Mouse (Mus musculus): ENCODE results near the gene Rab3gap1. TPM values are rescaled to one million over a fixed set of nuclear protein-coding genes. Genes with fewer than 3 reads are reported as not detected.

Gene Rab3gap1
- 27.7 and 34.6 TPM in 2 replicates for total RNA-seq (2014; rRNA removed)
- polyA plus RNA-seq (2015; fragmentation: Nextera tagmentation; extraction: Ambion mirVana): 8.5 and 13.5 TPM in 2 replicates

DNA sequence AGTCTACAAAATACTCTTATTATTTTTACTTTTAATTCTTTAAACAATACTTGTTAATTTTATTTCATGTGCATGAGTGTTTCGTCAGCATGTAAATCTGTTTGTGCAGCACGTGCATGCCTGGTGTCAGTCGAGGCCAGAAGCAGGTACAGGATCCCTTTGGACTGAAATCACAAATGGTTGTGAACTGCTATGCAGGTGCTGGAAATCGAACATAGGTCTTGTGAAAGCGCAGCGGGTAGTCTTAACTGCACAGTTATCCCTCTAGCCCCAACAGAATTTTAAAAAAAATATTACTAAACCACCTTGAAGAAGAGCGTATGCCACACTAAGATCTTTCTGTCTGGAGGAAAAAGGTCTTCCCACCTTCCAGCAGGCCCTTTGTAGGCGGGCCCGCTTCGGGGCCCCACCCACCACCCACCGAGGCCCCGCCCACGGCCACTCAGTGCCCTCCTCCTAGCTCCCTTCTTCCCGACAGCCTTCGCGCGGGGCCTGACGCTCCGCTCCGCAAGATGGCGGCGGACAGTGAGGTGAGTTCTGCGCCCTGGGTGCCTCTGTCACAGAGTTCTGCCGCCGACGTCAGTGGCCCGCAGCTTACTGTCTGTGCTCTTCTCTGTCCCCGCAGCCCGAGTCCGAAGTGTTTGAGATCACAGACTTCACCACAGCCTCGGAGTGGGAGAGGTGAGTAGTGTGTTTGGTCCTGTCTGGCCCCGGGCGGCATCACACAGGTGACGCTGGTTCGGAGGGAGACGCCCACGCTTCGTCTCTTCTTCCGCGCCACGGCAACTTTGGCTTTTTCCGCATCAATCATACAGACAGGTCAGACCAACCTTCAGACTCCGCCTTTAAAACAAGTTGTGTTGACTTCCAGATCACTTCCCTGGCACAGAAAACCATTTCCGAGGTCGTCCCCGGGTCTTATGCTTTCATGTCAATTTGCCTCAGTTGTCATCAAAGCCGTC lies at the start of gene Rab3gap1:
Rab3gap1 (plus strand) TSS at position 474 of the 962 bp plus-strand sequence.
- Histone ChIP-seq H3K27ac (ENCODE audit: low read depth, low read length) (peak within 1 kb of the TSS; percentile 87), H3K4me2 (ENCODE audit: low read depth) (peak within 1 kb of the TSS; percentile 56), H3K9ac (peak within 1 kb of the TSS; percentile 81), H3K36me3 (ENCODE audit: insufficient read depth) (peaks cover 10% of the 10 kb centered on the region), H3K9me3 (ENCODE audit: low read length) (no peaks in the 10 kb centered on the region), H3K4me3 (ENCODE audit: low read depth, low read length) (peak within 1 kb of the TSS; percentile 71), H3K4me1 (ENCODE audit: insufficient read depth) (peaks cover 5% of the 10 kb centered on the region; the same call in 1 of the 2 replicates), H3K27me3 (ENCODE audit: insufficient read depth, low read length) (no peaks in the 10 kb centered on the region)
- DNase-seq (peak; percentile 90), ATAC-seq (peak; percentile 99)
- no peak for TF ChIP-seq CTCF (IDR thresholded peaks at IDR 0.05; ENCODE audit: low read depth)
- WGBS: 13% methylated on average over 47 of the region's 47 CpGs

DNA sequence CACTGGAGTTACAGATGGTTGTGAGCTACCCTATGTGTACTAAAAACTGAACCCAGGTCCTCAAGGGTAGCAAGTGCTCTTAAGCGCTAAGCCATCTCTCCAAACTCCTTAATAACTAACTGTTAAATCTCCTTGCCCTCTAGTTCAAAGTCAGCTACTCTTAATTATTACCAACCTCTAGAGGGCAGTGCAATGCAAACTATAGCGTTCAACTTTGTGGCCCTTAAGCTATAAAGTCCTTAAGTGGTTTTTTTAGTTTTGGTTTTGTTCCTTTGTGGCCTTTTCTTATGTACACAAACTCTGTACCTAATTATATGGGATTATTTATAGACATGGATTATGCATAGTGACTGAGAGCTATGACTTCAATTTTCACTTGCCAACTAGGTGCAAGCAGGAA lies 41.2 kb upstream of the Rab3gap1 start:
- no peaks in the 10 kb centered on the region for H3K9me3 ChIP-seq (ENCODE audit: low read length)
- no peak overlapping the region for H3K27ac ChIP-seq (ENCODE audit: low read depth, low read length)
- TF ChIP-seq CTCF (IDR thresholded peaks at IDR 0.05; ENCODE audit: low read depth): peak; percentile 74
- no peak overlapping the region for H3K9ac ChIP-seq
- WGBS: 22% methylated on average over 2 of the region's 2 CpGs
- ATAC-seq: no peak
- H3K27me3 ChIP-seq (ENCODE audit: insufficient read depth, low read length): no peaks in the 10 kb centered on the region
- DNase-seq: peak; percentile 69
- H3K4me2 ChIP-seq (ENCODE audit: low read depth): no peak overlapping the region
- H3K4me1 ChIP-seq (ENCODE audit: insufficient read depth): no peaks in the 10 kb centered on the region
- no peaks in the 10 kb centered on the region for H3K36me3 ChIP-seq (ENCODE audit: insufficient read depth)
- H3K4me3 ChIP-seq (ENCODE audit: low read depth, low read length): no peak overlapping the region

DNA sequence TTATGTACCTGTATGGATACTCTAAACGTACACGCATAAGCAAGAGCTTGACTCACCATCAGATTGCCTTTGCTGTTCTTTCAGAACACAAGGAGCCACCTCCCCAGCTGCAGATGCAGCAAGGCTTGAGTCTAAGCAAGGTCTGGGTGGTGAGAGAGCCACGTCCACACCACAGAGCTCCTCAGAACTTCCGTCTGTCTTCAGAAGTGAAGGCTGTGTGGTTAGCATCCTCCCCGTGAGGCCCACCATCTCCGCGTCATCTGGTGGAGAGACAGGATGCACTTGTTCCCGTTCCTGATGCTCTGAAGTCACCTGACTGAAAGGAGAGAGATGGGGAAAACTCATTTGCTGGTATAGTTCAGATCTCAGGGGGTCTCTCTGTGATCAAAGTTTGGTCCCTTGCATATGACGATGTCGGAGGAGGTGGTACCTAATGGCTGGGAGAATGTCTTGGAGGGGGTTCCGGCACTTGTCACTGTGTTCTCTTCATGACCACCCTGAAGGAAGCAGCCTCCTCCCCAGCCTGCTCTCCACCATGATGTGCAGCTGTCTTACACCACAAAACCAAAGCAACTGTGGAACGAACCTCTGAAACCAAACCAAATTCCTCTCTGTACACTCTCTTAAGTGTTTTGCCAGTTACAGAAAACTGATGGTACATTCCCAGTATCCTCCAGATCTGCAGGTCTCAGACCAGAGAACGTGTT lies 38.2 kb upstream of the Rab3gap1 start:
- DNase-seq: no peak
- no peak for ATAC-seq
- WGBS: 91% methylated on average over 13 of the region's 13 CpGs
- Histone ChIP-seq H3K4me2 (ENCODE audit: low read depth) (no peak overlapping the region), H3K4me3 (ENCODE audit: low read depth, low read length) (no peak overlapping the region), H3K9me3 (ENCODE audit: low read length) (no peaks in the 10 kb centered on the region), H3K9ac (no peak overlapping the region), H3K27me3 (ENCODE audit: insufficient read depth, low read length) (no peaks in the 10 kb centered on the region), H3K4me1 (ENCODE audit: insufficient read depth) (no peaks in the 10 kb centered on the region), H3K27ac (ENCODE audit: low read depth, low read length) (no peak overlapping the region), H3K36me3 (ENCODE audit: insufficient read depth) (no peaks in the 10 kb centered on the region)
- no peak for TF ChIP-seq CTCF (IDR thresholded peaks at IDR 0.05; ENCODE audit: low read depth)

DNA sequence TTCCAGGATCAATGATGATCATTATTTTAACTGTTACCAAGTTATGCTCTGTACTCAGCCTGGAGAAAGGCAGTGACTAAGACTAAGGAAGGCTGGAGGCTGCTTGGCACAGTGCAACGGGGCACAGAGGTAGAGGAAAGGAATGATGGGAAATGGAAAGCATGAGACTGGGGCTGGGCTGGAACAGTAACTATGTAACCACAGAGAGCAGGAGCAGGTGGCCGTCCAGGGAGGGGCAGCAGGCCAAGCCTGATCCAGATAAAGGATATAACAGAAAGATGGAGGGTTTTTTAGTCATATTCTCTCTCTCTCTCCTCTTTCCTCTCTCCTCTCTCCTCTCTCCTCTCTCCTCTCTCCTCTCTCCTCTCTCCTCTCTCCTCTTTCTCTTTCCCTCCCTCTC lies 34.9 kb upstream of the Rab3gap1 start:
- Histone ChIP-seq H3K27me3 (ENCODE audit: insufficient read depth, low read length) (no peaks in the 10 kb centered on the region), H3K9ac (no peak overlapping the region), H3K4me3 (ENCODE audit: low read depth, low read length) (no peak overlapping the region), H3K36me3 (ENCODE audit: insufficient read depth) (no peaks in the 10 kb centered on the region), H3K4me1 (ENCODE audit: insufficient read depth) (no peaks in the 10 kb centered on the region), H3K4me2 (ENCODE audit: low read depth) (no peak overlapping the region), H3K27ac (ENCODE audit: low read depth, low read length) (no peak overlapping the region), H3K9me3 (ENCODE audit: low read length) (no peaks in the 10 kb centered on the region)
- DNase-seq: no peak
- WGBS: 31% methylated on average over 2 of the region's 2 CpGs
- no peak for TF ChIP-seq CTCF (IDR thresholded peaks at IDR 0.05; ENCODE audit: low read depth)
- no peak for ATAC-seq

DNA sequence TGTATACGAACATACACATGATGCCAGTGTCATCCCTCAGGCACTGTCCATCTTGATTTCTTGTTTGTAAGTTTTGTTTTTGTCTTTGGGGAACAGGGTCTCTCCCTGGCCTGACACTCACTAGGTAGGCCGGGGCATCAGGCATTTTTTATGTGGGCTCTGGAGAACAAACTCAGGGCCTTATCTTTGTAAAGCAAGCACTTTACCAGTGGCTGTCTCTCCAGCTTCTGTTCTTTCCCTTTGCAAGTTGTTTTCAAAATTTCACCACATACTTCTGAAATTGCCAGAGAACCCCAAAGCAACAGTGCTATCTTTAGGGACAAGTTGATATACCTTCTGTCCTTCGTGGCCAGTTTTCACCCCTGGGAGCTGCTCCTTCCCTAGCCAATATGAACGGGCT lies 34.4 kb upstream of the Rab3gap1 start:
- Histone ChIP-seq H3K9me3 (ENCODE audit: low read length) (no peaks in the 10 kb centered on the region), H3K27me3 (ENCODE audit: insufficient read depth, low read length) (no peaks in the 10 kb centered on the region), H3K27ac (ENCODE audit: low read depth, low read length) (no peak overlapping the region), H3K9ac (no peak overlapping the region), H3K4me3 (ENCODE audit: low read depth, low read length) (no peak overlapping the region), H3K4me1 (ENCODE audit: insufficient read depth) (no peaks in the 10 kb centered on the region), H3K36me3 (ENCODE audit: insufficient read depth) (no peaks in the 10 kb centered on the region), H3K4me2 (ENCODE audit: low read depth) (no peak overlapping the region)
- ATAC-seq: no peak
- WGBS: 86% methylated on average over 4 of the region's 4 CpGs
- no peak for DNase-seq
- no peak for TF ChIP-seq CTCF (IDR thresholded peaks at IDR 0.05; ENCODE audit: low read depth)

DNA sequence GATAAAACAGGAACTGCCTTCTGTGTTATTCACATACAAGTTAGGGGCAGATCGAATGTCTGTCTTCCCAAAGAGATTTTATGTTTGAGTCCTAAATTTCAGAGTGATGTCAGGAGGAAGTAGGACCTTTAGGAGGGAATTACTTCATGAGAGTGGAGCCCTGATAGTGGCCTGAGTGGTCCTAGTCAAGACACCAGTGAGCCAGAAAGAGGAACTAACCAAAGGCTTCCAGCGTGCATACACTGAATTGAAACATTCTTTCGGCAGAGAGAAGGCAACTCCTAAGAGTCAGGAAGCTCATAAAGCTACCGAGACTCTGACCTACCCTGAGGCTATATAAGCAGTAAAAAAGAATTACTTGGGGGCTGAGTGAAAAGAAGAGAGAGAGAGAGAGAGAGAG lies 32.0 kb upstream of the Rab3gap1 start:
- no peak overlapping the region for H3K9ac ChIP-seq
- no peaks in the 10 kb centered on the region for H3K36me3 ChIP-seq (ENCODE audit: insufficient read depth)
- no peaks in the 10 kb centered on the region for H3K4me1 ChIP-seq (ENCODE audit: insufficient read depth)
- no peak overlapping the region for H3K4me2 ChIP-seq (ENCODE audit: low read depth)
- no peak for DNase-seq
- TF ChIP-seq CTCF (IDR thresholded peaks at IDR 0.05; ENCODE audit: low read depth): no peak
- no peak overlapping the region for H3K4me3 ChIP-seq (ENCODE audit: low read depth, low read length)
- 63% methylated on average over 4 of the region's 4 CpGs for WGBS
- no peaks in the 10 kb centered on the region for H3K9me3 ChIP-seq (ENCODE audit: low read length)
- no peaks in the 10 kb centered on the region for H3K27me3 ChIP-seq (ENCODE audit: insufficient read depth, low read length)
- ATAC-seq: no peak
- no peak overlapping the region for H3K27ac ChIP-seq (ENCODE audit: low read depth, low read length)

DNA sequence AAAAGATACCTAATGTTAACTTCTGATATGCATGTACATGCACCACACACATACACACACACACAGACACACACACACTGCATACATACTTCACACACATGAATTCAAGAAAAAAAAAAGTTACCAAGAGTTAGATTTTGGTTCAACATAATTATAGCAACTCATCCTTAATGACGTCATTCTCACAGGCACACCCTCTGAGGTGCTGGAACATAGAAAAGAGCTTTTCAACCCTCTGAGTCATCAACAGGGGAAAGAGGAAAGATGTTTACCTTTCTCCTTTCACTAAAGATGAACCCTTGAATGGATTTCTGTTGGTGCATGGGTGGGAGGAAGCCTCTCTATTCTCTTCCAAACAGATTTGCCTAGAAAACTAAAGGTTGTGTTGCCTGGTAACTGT lies 30.0 kb upstream of the Rab3gap1 start:
- no peak for ATAC-seq

More for the DNA sequence above, 30.0 kb upstream of the Rab3gap1 start:
- no peak for TF ChIP-seq CTCF (IDR thresholded peaks at IDR 0.05; ENCODE audit: low read depth)
- Histone ChIP-seq H3K9ac (no peak overlapping the region), H3K4me3 (ENCODE audit: low read depth, low read length) (no peak overlapping the region), H3K4me2 (ENCODE audit: low read depth) (no peak overlapping the region), H3K27ac (ENCODE audit: low read depth, low read length) (no peak overlapping the region), H3K9me3 (ENCODE audit: low read length) (no peaks in the 10 kb centered on the region), H3K27me3 (ENCODE audit: insufficient read depth, low read length) (no peaks in the 10 kb centered on the region), H3K36me3 (ENCODE audit: insufficient read depth) (no peaks in the 10 kb centered on the region), H3K4me1 (ENCODE audit: insufficient read depth) (no peaks in the 10 kb centered on the region)
- DNase-seq: no peak
- WGBS: 73% methylated on average over 1 of the region's 1 CpGs

Data from forebrain, postnatal 0 days (tissue).